In genomic region chr11:87073866-87074440, GRCm38 (mm10) we compare ENCODE assay signal across 8 mouse cellular contexts. TPM values are rescaled to one million over a fixed set of nuclear protein-coding genes. Genes with fewer than 3 reads are reported as not detected.
DNase-seq lines count a peak whose midpoint lies in the region; ATAC-seq lines count a peak whose summit lies in the region.

Gdpd1 (minus strand) TSS chr11:87074062.

- DNase-seq in adipocyte (ENCODE audit: low spot score): peak; percentile 67
- DNase-seq in embryo, embryonic 10 days (ENCODE audit: low spot score): peak; percentile 97
- peak; percentile 80 for DNase-seq in gastrocnemius, postnatal 10 days
- peak; percentile 81 for DNase-seq in induced T-regulatory cell, adult 2 months (ENCODE audit: low read depth)
- DNase-seq in left cerebral cortex, adult 9 months (ENCODE audit: low spot score in 2 of 2): peak; percentile 71 to 87
- peak; percentile 88 for DNase-seq in right cerebral cortex, postnatal 25 days
- peak; percentile 78 to 82 for DNase-seq in urinary bladder, postnatal 4 days (ENCODE audit: low spot score in 2 of 2)

- peak; percentile 98 for ATAC-seq in megakaryocyte progenitor cell, adult 5-6 weeks (replicated peaks; ENCODE audit: poor library complexity)

RNA-seq across cellular contexts. Expression of gene Gdpd1, which starts in this region (rescaled TPM):
- total RNA-seq in gastrocnemius, postnatal 10 days (2021): 1 to 10 TPM; 2.7 to 3.3 TPM
- total RNA-seq in megakaryocyte progenitor cell, adult 5-6 weeks (2015): 1.5 and 2.0 TPM in 2 replicates
- total RNA-seq in megakaryocyte progenitor cell, adult 5-6 weeks (2017): 1.5 and 2.5 TPM in 2 replicates

Comparison
In these comparisons a context has a peak if more than half of its experiments do, and no peak if none do; other contexts are left out.
1. Peak in every context shown above with its lines: DNase-seq and ATAC-seq.